Mouse (Mus musculus): ENCODE measurements at regions not wholly inside any gene's neighbourhood (a gene's known extent, or its start where the extent isn't known, plus 50 kb on each side); places are given as distances from the start of the nearest gene placed in this dataset.

DNA sequence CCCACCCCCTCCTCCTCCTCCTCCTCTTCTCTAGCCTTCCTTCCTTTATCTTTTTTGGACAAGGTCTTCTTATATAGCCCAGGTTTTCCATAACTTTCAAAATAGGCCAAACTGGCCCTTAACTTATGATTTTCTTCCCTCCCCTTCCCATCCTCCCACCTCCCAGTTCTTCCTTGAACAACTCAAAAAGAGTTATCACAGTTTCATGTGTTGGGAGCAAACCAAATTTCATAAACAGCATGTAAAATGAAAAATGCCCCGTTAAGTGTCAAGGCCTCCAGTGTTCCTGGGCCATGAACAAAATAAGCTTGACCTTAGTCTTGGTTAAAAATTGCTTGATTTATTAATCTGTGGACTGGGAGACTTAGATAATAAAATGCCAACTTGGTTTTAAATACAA, 132.4 kb downstream of the Dusp6 start:
- Histone ChIP-seq H3K27ac (no peak overlapping the region), H3K36me3 (replicated peaks) (no peaks in the 10 kb centered on the region), H3K4me3 (no peak overlapping the region), H3K27me3 (replicated peaks) (no peaks in the 10 kb centered on the region), H3K9ac (no peak overlapping the region), H3K4me2 (no peak overlapping the region), H3K9me3 (no peaks in the 10 kb centered on the region), H3K4me1 (no peaks in the 10 kb centered on the region)
- ATAC-seq (replicated peaks) = no peak
- 88% methylated on average over 1 of the region's 1 CpGs for WGBS

GRCm38 (mm10) chr10:99396630-99397029, 133.6 kb downstream of the Dusp6 start:
- H3K9me3 ChIP-seq = no peaks in the 10 kb centered on the region
- WGBS = 90% methylated on average over 3 of the region's 3 CpGs
- no peaks in the 10 kb centered on the region for H3K36me3 ChIP-seq (replicated peaks)
- no peaks in the 10 kb centered on the region for H3K4me1 ChIP-seq
- no peak for ATAC-seq (replicated peaks)
- H3K27ac ChIP-seq = no peak overlapping the region
- H3K4me3 ChIP-seq = no peak overlapping the region
- H3K27me3 ChIP-seq (replicated peaks) = no peaks in the 10 kb centered on the region
- H3K9ac ChIP-seq = no peak overlapping the region
- no peak overlapping the region for H3K4me2 ChIP-seq

DNA sequence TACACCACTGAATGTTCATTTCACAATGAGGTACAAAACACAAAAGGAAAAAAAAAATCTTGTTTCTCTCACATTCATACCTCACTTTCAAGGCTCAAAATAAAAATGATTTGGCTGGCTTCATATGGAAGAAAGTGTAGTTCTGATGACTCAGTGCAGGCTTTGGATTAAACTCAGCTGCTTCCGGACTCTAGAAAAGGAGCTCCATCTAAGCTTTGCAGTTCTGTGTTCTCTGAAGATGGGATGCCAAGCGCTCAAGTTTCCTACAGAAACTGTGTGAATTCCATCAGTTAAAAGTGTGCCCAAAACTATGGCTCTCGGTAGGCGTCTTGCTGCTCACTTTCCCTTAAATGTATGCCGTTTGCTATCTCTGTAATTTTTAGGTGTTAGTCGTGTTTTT, 137.0 kb downstream of the Dusp6 start:
- ATAC-seq (replicated peaks) = no peak
- Histone ChIP-seq H3K4me3 (no peak overlapping the region), H3K4me2 (no peak overlapping the region), H3K27me3 (replicated peaks) (no peaks in the 10 kb centered on the region), H3K27ac (no peak overlapping the region), H3K9ac (no peak overlapping the region), H3K4me1 (no peaks in the 10 kb centered on the region), H3K36me3 (replicated peaks) (no peaks in the 10 kb centered on the region), H3K9me3 (no peaks in the 10 kb centered on the region)
- WGBS = 93% methylated on average over 6 of the region's 6 CpGs

DNA sequence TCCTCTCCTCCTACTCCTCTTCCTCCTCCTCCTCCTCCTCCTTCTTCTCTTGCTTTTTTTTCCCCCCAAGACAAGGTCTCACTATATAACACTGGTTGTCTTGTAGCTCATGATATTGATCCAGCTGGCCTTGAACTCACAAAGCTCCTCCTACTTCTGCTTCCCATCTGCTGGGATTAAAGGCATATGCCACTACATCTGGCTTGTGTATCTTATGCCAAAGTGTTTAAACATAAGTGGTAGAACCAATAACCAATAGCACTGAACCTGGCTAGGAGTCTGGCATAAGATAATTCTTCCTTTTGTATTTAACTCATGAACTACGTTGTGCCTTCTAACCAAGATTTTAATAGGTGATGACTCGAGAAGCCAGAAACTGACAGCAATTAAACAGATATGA, 143.7 kb downstream of the Dusp6 start:
- Histone ChIP-seq H3K4me3 (no peak overlapping the region), H3K27ac (no peak overlapping the region), H3K27me3 (replicated peaks) (no peaks in the 10 kb centered on the region), H3K9ac (no peak overlapping the region), H3K4me1 (no peaks in the 10 kb centered on the region), H3K36me3 (replicated peaks) (no peaks in the 10 kb centered on the region), H3K4me2 (no peak overlapping the region), H3K9me3 (no peaks in the 10 kb centered on the region)
- WGBS = 93% methylated on average over 2 of the region's 2 CpGs
- ATAC-seq (replicated peaks) = no peak

GRCm38 (mm10) chr10:99408786-99409185, 145.8 kb downstream of the Dusp6 start:
- H3K4me2 ChIP-seq = no peak overlapping the region
- no peak for ATAC-seq (replicated peaks)
- no peaks in the 10 kb centered on the region for H3K9me3 ChIP-seq
- H3K27me3 ChIP-seq (replicated peaks) = no peaks in the 10 kb centered on the region
- WGBS = 93% methylated on average over 2 of the region's 2 CpGs
- no peak overlapping the region for H3K4me3 ChIP-seq
- H3K36me3 ChIP-seq (replicated peaks) = no peaks in the 10 kb centered on the region
- no peaks in the 10 kb centered on the region for H3K4me1 ChIP-seq
- H3K9ac ChIP-seq = no peak overlapping the region
- no peak overlapping the region for H3K27ac ChIP-seq

GRCm38 (mm10) chr10:99409744-99410143, 146.7 kb downstream of the Dusp6 start:
- no peak overlapping the region for H3K27ac ChIP-seq
- no peaks in the 10 kb centered on the region for H3K4me1 ChIP-seq
- 77% methylated on average over 11 of the region's 11 CpGs for WGBS
- H3K27me3 ChIP-seq (replicated peaks) = no peaks in the 10 kb centered on the region
- H3K9ac ChIP-seq = no peak overlapping the region
- no peak overlapping the region for H3K4me2 ChIP-seq
- no peaks in the 10 kb centered on the region for H3K36me3 ChIP-seq (replicated peaks)
- no peak overlapping the region for H3K4me3 ChIP-seq
- H3K9me3 ChIP-seq = no peaks in the 10 kb centered on the region
- ATAC-seq (replicated peaks) = no peak; the same call in 1 of the 2 replicates

DNA sequence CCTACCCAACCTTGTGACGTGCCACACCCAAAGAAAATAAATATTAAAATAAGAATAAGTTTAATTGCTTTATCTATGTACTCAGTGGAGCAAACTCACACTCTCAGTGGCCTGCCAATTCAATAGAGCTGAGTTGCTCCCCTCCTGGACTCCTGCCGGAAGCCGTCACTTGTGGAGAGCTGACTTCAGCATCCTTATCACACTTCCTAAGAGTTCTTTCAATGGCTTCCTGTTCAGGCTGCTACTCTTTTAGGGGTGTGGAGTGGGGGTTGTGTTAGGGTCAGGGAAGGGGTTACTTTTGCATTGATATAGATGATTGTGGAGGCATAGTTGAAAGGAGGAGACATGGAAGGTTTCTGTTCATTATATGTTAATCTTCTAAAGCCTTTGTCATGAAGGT, 147.7 kb downstream of the Dusp6 start:
- WGBS = 78% methylated on average over 3 of the region's 3 CpGs
- Histone ChIP-seq H3K27me3 (replicated peaks) (no peaks in the 10 kb centered on the region), H3K4me2 (no peak overlapping the region), H3K9me3 (no peaks in the 10 kb centered on the region), H3K4me1 (no peaks in the 10 kb centered on the region), H3K4me3 (no peak overlapping the region), H3K9ac (no peak overlapping the region), H3K36me3 (replicated peaks) (no peaks in the 10 kb centered on the region), H3K27ac (no peak overlapping the region)
- ATAC-seq (replicated peaks) = no peak

- Histone ChIP-seq H3K4me1 (no peaks in the 10 kb centered on the region), H3K27ac (no peak overlapping the region), H3K9me3 (no peaks in the 10 kb centered on the region), H3K27me3 (replicated peaks) (no peaks in the 10 kb centered on the region), H3K36me3 (replicated peaks) (no peaks in the 10 kb centered on the region), H3K4me3 (no peak overlapping the region), H3K4me2 (no peak overlapping the region), H3K9ac (no peak overlapping the region)
- 78% methylated on average over 3 of the region's 3 CpGs for WGBS
- no peak for ATAC-seq (replicated peaks)
Observed at GRCm38 (mm10) chr10:99413455-99413854, 150.4 kb downstream of the Dusp6 start.

DNA sequence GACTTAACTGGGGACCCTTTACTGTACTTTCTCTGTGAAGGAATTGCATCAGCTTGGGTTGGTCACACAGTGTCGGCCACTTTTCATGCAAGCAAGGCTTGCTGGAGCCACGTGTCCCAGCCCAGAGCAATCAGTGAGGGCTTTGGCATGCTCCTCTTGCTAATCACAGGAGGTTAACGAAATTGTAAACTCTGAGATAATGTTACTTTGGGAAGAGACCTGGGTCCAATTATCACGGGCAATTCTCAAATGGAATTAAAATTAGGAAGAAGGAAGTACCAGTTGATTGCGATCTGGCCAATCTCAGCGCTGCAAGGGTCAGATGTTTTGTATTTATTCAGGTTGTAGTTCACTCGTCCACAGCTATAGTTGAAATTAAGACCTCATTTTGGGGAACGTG, 153.2 kb downstream of the Dusp6 start:
- Histone ChIP-seq H3K27me3 (replicated peaks) (no peaks in the 10 kb centered on the region), H3K4me1 (no peaks in the 10 kb centered on the region), H3K36me3 (replicated peaks) (no peaks in the 10 kb centered on the region), H3K9me3 (no peaks in the 10 kb centered on the region), H3K9ac (no peak overlapping the region), H3K4me2 (no peak overlapping the region), H3K4me3 (no peak overlapping the region), H3K27ac (no peak overlapping the region)
- WGBS = 70% methylated on average over 8 of the region's 8 CpGs
- no peak for ATAC-seq (replicated peaks)

- Histone ChIP-seq H3K27me3 (replicated peaks) (no peaks in the 10 kb centered on the region), H3K9me3 (no peaks in the 10 kb centered on the region), H3K9ac (no peak overlapping the region), H3K27ac (no peak overlapping the region), H3K36me3 (replicated peaks) (no peaks in the 10 kb centered on the region), H3K4me2 (no peak overlapping the region), H3K4me3 (no peak overlapping the region), H3K4me1 (no peaks in the 10 kb centered on the region)
- WGBS = 16% methylated on average over 3 of the region's 3 CpGs
- ATAC-seq (replicated peaks) = no peak
Observed at GRCm38 (mm10) chr10:99416896-99417479, 154.0 kb downstream of the Dusp6 start.

DNA sequence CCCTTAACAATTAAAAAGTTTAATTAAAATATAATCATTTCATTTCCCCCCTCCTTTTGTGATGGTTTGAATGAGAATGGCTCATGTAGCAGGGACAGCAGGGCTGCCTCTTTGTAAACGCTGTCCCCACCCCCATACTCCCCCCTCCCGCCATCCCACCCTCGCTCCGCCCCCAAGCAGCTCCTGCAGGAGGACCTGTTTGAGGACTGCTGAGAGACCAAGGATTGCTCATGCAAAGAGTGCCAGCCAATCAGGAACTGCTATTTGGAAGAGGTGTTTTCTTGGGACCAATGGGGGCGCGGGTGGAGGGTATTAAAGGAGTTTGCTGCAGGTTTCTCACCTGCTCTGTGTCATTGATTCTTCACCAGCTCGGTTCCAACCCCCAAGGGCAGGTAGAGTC, 154.6 kb downstream of the Dusp6 start:
- no peak for ATAC-seq (replicated peaks)
- H3K27ac ChIP-seq = no peak overlapping the region
- no peaks in the 10 kb centered on the region for H3K27me3 ChIP-seq (replicated peaks)
- H3K4me1 ChIP-seq = no peaks in the 10 kb centered on the region
- 43% methylated on average over 7 of the region's 7 CpGs for WGBS
- H3K9me3 ChIP-seq = no peaks in the 10 kb centered on the region
- no peak overlapping the region for H3K4me2 ChIP-seq
- H3K36me3 ChIP-seq (replicated peaks) = no peaks in the 10 kb centered on the region
- no peak overlapping the region for H3K9ac ChIP-seq
- H3K4me3 ChIP-seq = no peak overlapping the region

DNA sequence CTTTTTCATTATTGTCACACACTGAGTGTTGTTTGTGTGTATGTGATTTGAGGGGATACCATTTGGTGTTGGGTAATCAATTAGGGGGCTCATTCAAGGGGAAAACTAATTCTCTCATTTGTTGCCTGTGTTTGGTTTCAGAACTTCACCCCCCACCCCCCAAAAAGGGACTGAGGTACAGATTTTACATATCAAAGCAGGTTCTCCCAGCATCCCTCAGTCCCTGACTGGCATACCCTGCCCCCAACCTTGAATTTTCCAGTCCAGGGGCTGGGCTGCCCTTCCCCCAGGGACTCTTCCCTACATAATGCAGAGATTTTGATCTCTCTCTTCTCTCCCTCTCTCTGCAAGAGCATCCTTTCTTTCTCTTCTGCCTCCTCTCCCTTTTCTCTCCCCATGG, 155.5 kb downstream of the Dusp6 start:
- H3K27ac ChIP-seq = no peak overlapping the region
- no peaks in the 10 kb centered on the region for H3K27me3 ChIP-seq (replicated peaks)
- no peak overlapping the region for H3K9ac ChIP-seq
- H3K4me3 ChIP-seq = no peak overlapping the region
- ATAC-seq (replicated peaks) = no peak
- H3K4me2 ChIP-seq = no peak overlapping the region
- no peaks in the 10 kb centered on the region for H3K4me1 ChIP-seq
- H3K36me3 ChIP-seq (replicated peaks) = no peaks in the 10 kb centered on the region
- H3K9me3 ChIP-seq = no peaks in the 10 kb centered on the region

- H3K4me2 ChIP-seq = no peak overlapping the region
- H3K27ac ChIP-seq = no peak overlapping the region
- no peak overlapping the region for H3K9ac ChIP-seq
- H3K9me3 ChIP-seq = no peaks in the 10 kb centered on the region
- no peak for ATAC-seq (replicated peaks)
- no peaks in the 10 kb centered on the region for H3K36me3 ChIP-seq (replicated peaks)
- WGBS = 66% methylated on average over 7 of the region's 7 CpGs
- H3K4me1 ChIP-seq = no peaks in the 10 kb centered on the region
- no peak overlapping the region for H3K4me3 ChIP-seq
- H3K27me3 ChIP-seq (replicated peaks) = no peaks in the 10 kb centered on the region
Observed at GRCm38 (mm10) chr10:99419532-99419931, 156.5 kb downstream of the Dusp6 start.
